Mouse (Mus musculus) hindlimb bud, embryonic 11.5 days (tissue): Measurements from ENCODE around the gene Fam20a.
A peak's percentile ranks its signal among the peaks of the same experiment; 100 is the strongest.

Experiments
- DNase-seq: peaks from one replicate; pipeline ENCODE4 v3.0.0-alpha.2; 2012; ENCODE audit warnings: low read depth, low spot score; ENCODE audit errors: extremely low spot score

Fam20a gene

DNA sequence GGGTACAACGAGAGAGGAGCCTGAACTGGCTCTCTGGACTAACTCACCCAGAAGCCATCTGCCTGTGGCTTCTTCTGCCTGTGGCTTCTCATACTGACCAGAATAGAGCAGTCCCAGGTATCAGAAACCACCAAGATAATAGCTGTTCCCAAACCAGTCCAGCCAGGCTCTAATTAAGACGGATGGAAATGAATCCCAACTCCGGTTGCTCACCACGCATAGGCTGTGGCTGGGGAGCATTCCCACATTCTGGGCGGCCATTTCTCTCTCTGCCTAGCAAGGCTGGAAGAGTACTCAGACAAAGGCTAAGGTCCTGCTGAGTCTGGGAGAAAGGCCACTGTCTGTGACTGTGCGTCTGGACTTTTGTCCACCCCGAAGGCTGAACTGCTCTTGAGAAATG, 5.1 kb downstream of the Fam20a start:
- no peak for DNase-seq

DNA sequence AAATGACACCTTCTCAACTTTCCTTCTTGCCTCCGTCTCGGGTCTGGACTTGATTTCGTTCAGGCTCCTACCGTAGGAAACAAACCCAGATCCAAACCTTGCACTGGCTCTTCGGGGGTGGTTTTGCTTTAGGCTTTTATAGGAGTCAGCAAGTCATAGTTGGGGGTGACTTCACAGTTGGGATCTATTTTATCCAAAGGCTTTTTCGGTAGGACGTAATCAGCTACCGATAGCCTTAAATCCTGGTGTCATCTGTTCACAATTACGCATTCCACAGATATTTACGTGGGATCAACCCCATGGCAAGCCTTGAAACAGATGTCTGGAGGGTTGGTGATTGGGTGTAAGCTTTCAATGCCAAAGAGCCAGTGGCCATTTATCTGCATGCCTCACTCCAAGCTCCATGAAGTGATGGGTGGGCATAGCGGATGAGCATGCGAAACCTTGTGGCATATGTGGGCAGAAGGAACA, 6.7 kb downstream of the Fam20a start:
- DNase-seq: peak; percentile 70

GRCm38 (mm10) chr11:109714341-109715247, 7.5 kb downstream of the Fam20a start:
- no peak for DNase-seq

GRCm38 (mm10) chr11:109709501-109709900, 12.6 kb downstream of the Fam20a start:
- DNase-seq: no peak

- DNase-seq: no peak
These were observed 13.3 kb downstream of the Fam20a start for GRCm38 (mm10) chr11:109708786-109709185.

DNA sequence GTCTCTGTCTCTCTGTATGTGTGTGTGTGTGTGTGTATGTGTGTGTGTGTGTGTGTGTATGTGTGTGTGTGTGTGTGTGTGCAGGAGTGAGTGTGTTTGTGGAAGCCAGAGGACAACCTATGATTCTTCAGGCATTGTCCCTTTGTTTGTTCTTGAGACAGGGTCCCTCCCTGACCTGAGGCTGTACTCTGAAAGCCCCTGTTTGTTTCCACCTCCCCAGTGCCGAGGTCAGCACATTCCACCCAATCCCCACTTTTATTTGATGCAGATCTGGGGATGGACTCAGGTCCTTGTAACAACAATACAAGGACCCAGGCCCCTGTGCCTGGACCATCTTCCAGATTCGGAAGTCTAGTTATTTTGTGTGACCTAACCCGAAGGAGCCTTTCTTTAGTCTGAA, 14.6 kb downstream of the Fam20a start:
- no peak for DNase-seq

GRCm38 (mm10) chr11:109706586-109706985, 15.5 kb downstream of the Fam20a start:
- no peak for DNase-seq

DNA sequence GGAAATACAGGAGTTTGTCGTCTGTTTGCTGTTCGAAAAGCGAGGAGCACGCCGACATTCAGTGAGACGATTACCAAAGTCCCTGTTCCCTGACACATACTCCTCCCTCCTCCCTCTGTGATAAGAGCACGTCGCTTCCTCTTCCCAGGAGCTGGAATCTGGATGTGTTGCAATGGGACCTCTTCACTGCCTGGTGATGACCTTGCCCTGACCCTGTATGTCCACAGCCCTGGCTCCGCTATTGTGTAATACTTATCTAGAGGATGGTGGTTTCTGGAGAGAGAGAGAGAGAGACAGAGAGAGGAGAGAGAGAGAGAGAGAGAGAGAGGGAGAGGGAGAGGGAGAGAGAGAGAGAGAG, 16.0 kb downstream of the Fam20a start:
- DNase-seq: no peak

DNA sequence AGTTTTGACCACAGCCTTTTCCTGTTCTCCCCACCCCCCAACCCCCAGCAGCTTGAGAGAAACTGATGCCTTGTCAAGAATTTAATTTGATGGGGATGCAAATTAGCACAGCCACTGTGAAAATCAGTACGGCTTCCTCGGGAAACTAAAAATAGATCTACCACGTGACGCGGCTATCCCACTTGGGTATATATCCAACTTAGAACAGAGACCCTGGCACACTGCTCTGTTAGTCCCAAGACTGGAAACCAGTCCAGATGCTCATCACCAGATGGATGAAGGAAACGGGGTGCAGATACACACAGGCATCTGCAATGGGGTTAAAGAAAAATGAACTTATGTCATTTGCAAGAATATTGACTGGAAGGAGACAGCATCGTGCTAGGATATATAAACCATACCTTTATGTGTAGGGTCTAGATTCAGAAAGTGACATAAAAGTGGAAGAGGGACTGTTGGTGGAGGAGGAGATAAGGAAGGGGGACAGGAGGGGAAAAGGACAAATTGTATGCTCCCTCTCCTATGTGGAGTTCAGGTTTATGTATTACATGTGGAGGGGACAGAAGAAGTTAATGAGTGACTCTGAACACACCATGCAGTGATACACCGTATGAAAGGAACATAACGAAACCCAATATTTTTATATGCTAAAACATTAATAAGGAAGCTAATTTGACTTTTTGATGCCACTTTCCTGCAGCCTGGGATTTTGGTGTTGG, 16.6 kb downstream of the Fam20a start:
- no peak for DNase-seq

GRCm38 (mm10) chr11:109704311-109705205, 17.5 kb downstream of the Fam20a start:
- DNase-seq: no peak

DNA sequence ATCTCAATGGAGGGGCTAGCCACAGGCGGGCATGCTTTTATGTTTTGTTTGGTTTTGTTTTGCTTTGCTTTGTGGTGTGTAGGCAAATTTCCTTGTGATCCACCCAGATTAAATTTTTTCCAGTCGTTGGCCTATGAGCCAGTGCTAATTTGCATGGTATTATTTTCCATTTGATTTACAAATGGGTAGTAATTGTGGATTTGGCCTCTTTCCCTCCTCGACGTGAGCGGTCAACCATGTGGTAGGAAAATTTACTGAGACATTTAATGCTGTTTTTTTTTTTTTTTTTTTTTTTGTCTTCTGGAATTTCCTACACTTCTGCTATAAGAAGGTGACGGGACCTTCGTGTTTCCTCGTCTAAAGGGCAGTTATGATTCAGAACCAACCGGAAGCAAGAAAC, 18.2 kb downstream of the Fam20a start:
- DNase-seq: no peak

GRCm38 (mm10) chr11:109702031-109702815, 19.9 kb downstream of the Fam20a start:
- DNase-seq: no peak

GRCm38 (mm10) chr11:109700761-109701160, 21.3 kb downstream of the Fam20a start:
- no peak for DNase-seq

DNA sequence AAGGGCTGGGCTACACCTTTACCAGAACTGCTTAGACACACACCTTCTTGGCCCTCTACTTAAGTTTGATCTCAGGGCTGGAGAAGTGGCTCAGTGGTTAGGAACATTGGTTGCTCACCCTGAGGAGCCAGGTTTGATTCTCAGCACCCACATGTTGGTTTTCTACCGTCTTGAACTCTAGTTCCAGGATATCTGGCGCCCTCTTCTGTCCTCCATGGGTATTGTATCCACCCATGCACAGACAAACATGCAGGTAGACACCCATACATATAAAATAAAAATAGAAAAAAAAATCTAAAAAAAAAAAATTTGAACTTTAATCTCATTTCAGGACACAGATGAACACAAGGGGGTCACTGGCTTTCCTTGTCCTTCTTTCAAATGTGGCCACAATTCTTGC, 22.3 kb downstream of the Fam20a start:
- no peak for DNase-seq

DNA sequence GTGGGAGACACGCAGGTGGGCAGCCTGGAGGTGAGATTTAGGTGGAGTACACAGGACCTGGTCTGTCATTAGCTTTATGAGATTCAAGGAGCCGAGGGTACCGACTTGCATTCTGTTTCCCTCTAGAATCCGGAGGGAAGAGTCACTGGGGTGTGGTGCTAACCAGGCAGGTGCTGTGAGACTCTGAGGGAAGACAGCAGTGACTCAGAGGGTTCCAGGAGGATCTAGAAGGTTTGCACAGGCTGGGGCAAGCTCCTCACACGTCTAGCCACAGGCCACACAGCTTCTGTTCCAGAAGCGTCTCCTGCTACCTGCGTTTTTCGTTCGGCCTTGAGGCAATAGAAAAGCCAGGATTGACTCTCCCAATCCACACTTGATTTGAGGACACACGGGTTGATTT, 23.3 kb downstream of the Fam20a start:
- no peak for DNase-seq

DNA sequence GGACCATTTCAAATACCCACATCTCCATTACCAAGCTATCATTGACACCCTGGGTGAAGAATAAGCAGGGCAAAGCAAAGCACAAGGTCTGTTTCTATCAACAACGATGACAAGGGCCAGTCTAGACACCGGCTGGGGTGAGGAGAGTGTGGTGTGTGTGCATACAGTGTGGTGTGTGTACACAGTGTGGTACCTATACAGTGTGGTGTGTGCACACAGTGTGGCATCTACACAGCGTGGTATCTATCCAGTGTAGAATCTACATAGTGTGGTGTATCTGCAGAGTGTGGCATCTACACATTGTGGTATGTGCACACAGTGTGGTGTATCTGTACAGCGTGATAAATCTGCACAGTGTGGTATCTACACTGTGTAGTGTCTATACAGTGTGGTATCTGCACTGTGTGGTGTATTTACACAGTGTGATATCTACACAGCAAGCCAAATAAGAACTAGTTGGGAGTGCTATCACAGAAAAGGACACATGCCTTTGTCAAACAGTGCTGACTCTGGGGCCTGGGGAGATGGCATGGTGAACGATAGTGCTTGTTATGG, 24.9 kb downstream of the Fam20a start:
- DNase-seq: no peak

DNA sequence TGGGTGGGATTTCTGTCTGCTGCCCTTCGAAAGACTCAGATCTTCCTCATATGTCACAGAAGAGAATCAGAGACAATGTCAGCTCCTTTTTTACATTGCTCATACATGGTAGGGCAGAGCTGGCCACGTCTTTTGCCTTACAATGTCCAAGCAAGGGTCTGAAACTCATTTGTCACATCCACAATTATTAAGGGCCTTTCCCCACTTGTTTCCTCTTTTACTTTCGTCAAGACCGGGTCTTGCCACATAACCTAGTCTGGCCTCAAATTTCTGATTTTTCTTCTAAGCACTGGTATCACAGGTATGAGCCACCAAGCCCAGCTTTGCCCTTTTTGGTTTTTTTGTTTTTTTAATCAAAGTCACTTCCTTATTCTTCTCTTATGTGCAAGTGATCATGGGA, 25.6 kb downstream of the Fam20a start:
- no peak for DNase-seq

DNA sequence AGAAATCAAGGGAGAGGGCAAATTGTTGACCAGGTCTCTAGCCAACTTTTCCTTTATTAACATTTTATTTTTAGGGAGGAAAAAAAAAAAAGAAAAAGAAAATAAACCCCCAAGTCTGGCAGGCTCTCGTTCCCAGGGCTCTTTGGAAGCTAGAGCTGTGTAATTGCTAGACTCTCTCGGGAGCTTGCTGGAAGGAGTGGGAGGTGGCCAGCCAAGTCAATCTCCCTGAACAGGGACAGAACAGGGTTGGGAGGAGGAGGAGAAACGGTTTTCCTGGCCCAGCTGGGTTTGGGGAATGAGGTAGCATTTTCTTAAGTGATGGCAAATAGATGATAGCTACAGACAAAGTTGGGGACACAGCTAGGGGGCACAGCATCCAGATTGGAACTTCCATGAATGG, 29.3 kb downstream of the Fam20a start:
- no peak for DNase-seq

DNA sequence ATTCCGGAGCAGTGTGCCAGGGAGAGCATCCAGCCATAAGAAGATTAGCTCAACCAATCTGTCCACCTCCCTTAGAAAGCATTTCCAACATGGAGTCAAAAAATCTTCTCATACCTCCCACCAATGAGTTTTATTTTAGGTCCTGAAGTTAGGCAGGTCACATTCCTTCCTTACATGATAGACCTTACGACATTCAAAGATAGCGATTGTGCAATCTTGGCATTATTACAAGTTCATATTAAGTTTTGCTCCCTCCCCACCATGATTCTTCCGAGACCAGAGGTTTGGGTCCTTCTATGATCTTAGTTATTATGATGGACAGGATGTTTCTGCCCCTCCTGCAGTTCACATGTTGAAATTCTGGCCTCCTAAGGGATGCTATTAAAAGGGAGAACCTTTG, 32.5 kb downstream of the Fam20a start:
- DNase-seq: no peak

GRCm38 (mm10) chr11:109682221-109682620, 39.9 kb downstream of the Fam20a start:
- DNase-seq: no peak
